Mouse (Mus musculus) left cerebral cortex, adult 6 months (tissue): ENCODE data around the gene Sprr2e. TPM values are rescaled to one million over a fixed set of nuclear protein-coding genes. Genes with fewer than 3 reads are reported as not detected.

Experiments
- long read RNA-seq, 2 experiments: library from polyadenylated mRNA; unstranded; transcript quantifications; one replicate each; pipeline ENCODE4 v2.0.0; 2019 to 2020
- polyA plus RNA-seq: library from polyadenylated mRNA; unstranded; fragments of <200 nt; fragmentation: Nextera tagmentation; gene quantifications from 2 replicates; pipeline ENCODE4 v1.2.3, GENCODE M21; 2021

Sprr2e gene
- not detected in 2 replicates for polyA plus RNA-seq
- long read RNA-seq, experiment 1, result 0 reads
- long read RNA-seq, experiment 2, result 0 reads

DNA sequence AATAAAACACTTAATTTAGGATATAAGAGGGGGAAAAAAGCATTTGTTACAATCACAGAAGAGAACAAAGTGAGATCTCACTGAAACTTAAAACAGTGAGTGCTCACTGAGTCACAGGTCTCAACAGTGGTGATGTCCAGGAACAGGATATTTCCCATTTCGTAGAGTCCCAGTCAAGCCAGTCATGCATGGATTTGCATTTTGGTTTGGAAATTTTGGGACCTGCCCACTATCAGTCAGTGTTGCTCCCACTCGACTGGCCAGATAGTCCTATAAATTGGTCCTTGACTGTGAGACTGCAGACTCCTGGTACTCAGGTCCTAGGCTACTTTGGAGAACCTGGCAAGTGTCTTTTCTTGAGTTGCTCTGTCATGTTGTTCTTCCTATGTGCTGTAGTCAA, at the start of gene Sprr2e:
Sprr2e (plus strand) TSS at position 301 of the 400 bp plus-strand sequence.

DNA sequence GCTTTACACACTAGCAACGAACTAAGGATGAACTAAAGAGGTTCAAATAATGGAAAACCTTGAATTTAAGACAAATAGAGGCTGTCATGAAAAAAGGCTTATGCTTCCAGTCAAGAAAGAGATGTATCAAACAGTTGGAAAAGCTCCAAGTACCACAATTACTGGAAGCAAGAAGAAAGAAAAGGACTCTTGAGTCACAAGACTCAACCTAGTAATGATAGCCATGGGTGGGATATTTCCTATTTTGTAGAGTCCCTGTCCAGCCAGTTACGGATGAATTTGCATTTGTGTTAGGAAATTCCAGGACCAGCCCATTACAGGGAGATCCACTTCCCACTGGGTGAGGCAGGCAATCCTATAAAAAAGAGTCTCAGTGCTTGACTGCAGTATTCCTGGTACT, 35.6 kb upstream of the Sprr2e start, which contains the start of gene Sprr2b:
Sprr2b (plus strand) TSS at position 301 of the 400 bp plus-strand sequence.

DNA sequence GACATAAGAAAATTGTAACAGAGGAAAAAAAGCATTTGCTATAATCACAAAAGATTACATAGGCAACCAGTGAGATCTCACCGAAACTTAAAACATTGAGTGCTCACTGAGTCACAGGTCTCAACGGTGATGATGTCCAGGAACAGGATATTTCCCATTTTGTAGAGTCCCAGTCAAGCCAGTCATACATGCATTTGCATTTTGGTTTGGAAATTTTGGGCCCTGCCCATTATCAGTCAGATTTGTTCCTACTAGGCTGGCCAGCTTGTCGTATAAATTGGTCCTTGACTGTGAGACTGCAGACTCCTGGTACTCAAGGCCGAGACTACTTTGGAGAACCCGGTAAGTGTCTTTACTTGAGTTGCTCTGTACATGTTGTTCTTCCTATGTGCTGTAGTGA, 13.1 kb upstream of the Sprr2e start, which contains the start of gene Sprr2d:
Sprr2d (plus strand) TSS at position 301 of the 400 bp plus-strand sequence.

DNA sequence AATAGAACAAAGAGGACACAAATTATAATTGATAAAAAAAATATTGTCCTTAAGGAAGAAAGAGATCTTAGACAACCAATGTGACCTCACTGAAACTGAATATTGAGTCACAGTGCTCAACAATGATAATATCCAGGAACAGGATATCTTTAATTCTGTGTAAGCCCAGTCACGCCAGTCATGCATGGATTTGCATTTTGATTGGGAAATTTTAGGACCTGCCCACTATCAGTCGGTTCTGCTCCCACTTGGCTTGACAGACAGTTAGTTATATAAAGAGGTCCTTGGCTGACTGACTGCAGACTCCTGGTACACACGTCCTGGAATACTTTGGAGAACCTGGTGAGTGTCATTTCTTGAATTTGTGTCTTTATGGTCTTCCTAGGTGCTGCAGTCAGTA, 12.9 kb downstream of the Sprr2e start, which contains the start of gene Sprr2f:
Sprr2f (plus strand) TSS at position 301 of the 400 bp plus-strand sequence.

DNA sequence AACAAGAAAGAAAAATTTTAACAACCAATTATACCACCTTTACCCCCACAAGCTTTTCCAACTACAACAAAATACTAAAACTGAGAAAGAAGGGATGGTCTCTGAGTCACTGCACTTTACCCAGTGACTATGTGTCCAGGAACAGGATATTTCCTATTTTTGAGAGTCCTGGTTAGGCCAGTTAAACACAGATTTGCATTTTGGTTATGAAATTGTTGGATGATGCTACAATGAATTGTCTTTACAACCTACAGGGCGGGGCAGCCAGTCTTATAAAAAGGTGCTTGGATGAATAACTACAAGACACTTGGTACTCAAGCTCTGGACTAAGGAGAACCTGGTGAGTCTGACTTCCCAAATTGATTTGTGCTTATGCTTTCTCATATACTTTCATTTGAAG, 33.4 kb downstream of the Sprr2e start, which contains the start of gene Sprr2h:
Sprr2h (plus strand) TSS at position 301 of the 400 bp plus-strand sequence.

Other genes starting within 250 kb of the Sprr2e start
- gene Prr9, start 228.2 kb upstream of the Sprr2e start, polyA plus RNA-seq, result not detected in 2 replicates
- gene Lelp1, start 209.4 kb upstream of the Sprr2e start, polyA plus RNA-seq, result not detected in 2 replicates
- gene Sprr2a1, start 136.3 kb upstream of the Sprr2e start, polyA plus RNA-seq, result not detected in 2 replicates
- gene Sprr2a2, start 136.2 kb upstream of the Sprr2e start, polyA plus RNA-seq, result not detected in 2 replicates
- gene Sprr2a3, start 66.7 kb upstream of the Sprr2e start, polyA plus RNA-seq, result not detected in 2 replicates
- not detected in 2 replicates for gene Sprr2b, start 35.5 kb upstream of the Sprr2e start, polyA plus RNA-seq
- gene Sprr2d, start 13.0 kb upstream of the Sprr2e start, polyA plus RNA-seq, result not detected in 2 replicates
- not detected in 2 replicates for gene Sprr2f, start 13.0 kb downstream of the Sprr2e start, polyA plus RNA-seq
- not detected in 2 replicates for gene Sprr2h, start 33.5 kb downstream of the Sprr2e start, polyA plus RNA-seq
- not detected in 2 replicates for gene Sprr2i, start 55.8 kb downstream of the Sprr2e start, polyA plus RNA-seq
- not detected in 2 replicates for gene Sprr2j-ps, start 65.9 kb downstream of the Sprr2e start, polyA plus RNA-seq
- 1.4 and 1.7 TPM in 2 replicates for gene Gm9774, start 77.3 kb downstream of the Sprr2e start, polyA plus RNA-seq
- not detected in 2 replicates for gene Sprr2k, start 80.4 kb downstream of the Sprr2e start, polyA plus RNA-seq
- gene Sprr1b, start 86.6 kb downstream of the Sprr2e start, polyA plus RNA-seq, result not detected in 2 replicates
- not detected in 2 replicates for gene Sprr3, start 106.6 kb downstream of the Sprr2e start, polyA plus RNA-seq
- gene Sprr1a, start 133.8 kb downstream of the Sprr2e start, polyA plus RNA-seq, result 0.15 TPM in 1 of 2 replicates, not detected in the other
- gene Sprr4, start 148.3 kb downstream of the Sprr2e start, polyA plus RNA-seq, result not detected in 2 replicates
- gene 2310046K23Rik, start 182.4 kb downstream of the Sprr2e start, polyA plus RNA-seq, result not detected in 2 replicates
- not detected in 2 replicates for gene Ivl, start 221.6 kb downstream of the Sprr2e start, polyA plus RNA-seq
- not detected in 2 replicates for gene Smcp, start 236.9 kb downstream of the Sprr2e start, polyA plus RNA-seq